Mouse (Mus musculus) heart, embryonic 11.5 days (tissue): ENCODE results near the gene Myh13. TPM values are rescaled to one million over a fixed set of nuclear protein-coding genes. Genes with fewer than 3 reads are reported as not detected.

Source experiments
- ATAC-seq: fragments of 200-750 bp; cut with Nextera tagmentation; replicated peaks from 2 replicates; pipeline ENCODE4 v1.8.0; 2017; ENCODE audit warnings: moderate library complexity; ENCODE audit not compliant: insufficient number of reproducible peaks, low FRiP score, low TSS enrichment
- H3K27ac ChIP-seq: fragments of 300-500 bp; sonication (generic); 2 replicates; pipeline ENCODE4 v1.5.1; 2014; ENCODE audit warnings: mild to moderate bottlenecking, low read depth, low read length
- H3K27me3 ChIP-seq: fragments of 300-500 bp; sonication (generic); 2 replicates; pipeline ENCODE4 v1.6.1; 2014; ENCODE audit warnings: mild to moderate bottlenecking, low read length, mixed read lengths; ENCODE audit not compliant: control insufficient read depth, insufficient read depth
- H3K36me3 ChIP-seq: fragments of 300-500 bp; sonication (generic); 2 replicates; pipeline ENCODE4 v1.6.1; 2014; ENCODE audit warnings: mild to moderate bottlenecking, low read length, moderate library complexity, mixed read lengths; ENCODE audit not compliant: control insufficient read depth, insufficient read depth
- H3K4me1 ChIP-seq: fragments of 300-500 bp; sonication (generic); 2 replicates; pipeline ENCODE4 v1.6.1; 2014; ENCODE audit warnings: low read length; ENCODE audit not compliant: control insufficient read depth, insufficient read depth
- H3K4me2 ChIP-seq: fragments of 300-500 bp; sonication (generic); 2 replicates; pipeline ENCODE4 v1.6.1; 2014; ENCODE audit warnings: mild to moderate bottlenecking, moderate library complexity
- H3K4me3 ChIP-seq: fragments of 300-500 bp; sonication (generic); 2 replicates; pipeline ENCODE4 v1.5.1; 2014; ENCODE audit warnings: low read depth, low read length
- H3K9ac ChIP-seq: fragments of 300-500 bp; sonication (generic); 2 replicates; pipeline ENCODE4 v1.6.1; 2014; ENCODE audit warnings: mild to moderate bottlenecking, low read depth, low read length, moderate library complexity
- H3K9me3 ChIP-seq: fragments of 300-500 bp; sonication (generic); replicated peaks from 2 replicates; pipeline ENCODE4 v1.6.1; 2016; ENCODE audit warnings: low read length; ENCODE audit not compliant: control insufficient read depth
- WGBS: fragments of 180-500 bp; shearing (Covaris S2); extraction: QIAGEN DNeasy Blood & Tissue Kit; methylation state at CpG from one replicate; pipeline ENCODE4 v1.1.7; 2014; ENCODE audit not compliant: insufficient replicate concordance; 5-methylcytosine and 5-hydroxymethylcytosine counted together
- polyA plus RNA-seq: library from polyadenylated mRNA; unstranded; fragments of >200 nt; fragmentation: Nextera tagmentation; extraction: Ambion mirVana; gene quantifications from 2 replicates; pipeline ENCODE4 v1.2.1, GENCODE M21; 2014

Myh13 gene
- polyA plus RNA-seq, result 0.38 TPM in 1 of 2 replicates, not detected in the other

DNA sequence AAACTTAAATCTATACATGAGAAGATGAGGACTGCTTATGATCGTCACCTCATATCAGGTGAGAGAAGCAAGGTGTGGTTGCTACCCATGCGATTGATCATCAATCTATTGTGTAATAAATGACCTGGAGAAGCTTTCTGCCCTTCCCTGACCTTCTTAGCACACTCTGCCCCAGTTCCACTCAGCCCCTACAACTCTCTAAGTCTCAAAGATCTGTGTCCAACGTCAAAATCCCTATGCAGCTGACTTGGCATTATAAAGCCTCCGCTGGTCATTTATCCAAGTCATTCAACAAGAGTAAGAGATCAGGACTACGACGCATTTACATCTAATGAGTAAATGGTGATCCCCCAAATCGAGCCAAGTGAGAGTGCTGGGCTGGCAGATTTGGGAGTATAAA is at the start of gene Myh13:
Myh13 (plus strand) TSS at position 301 of the 400 bp plus-strand sequence.
- no peak for ATAC-seq
- H3K4me2 ChIP-seq, result no peak within 1 kb of the TSS
- H3K9ac ChIP-seq, result no peak within 1 kb of the TSS
- H3K36me3 ChIP-seq, result no peaks in the 10 kb centered on the region
- WGBS, result 79% methylated on average over 7 of the region's 7 CpGs
- no peak within 1 kb of the TSS for H3K4me3 ChIP-seq
- H3K9me3 ChIP-seq, result no peaks in the 10 kb centered on the region
- no peaks in the 10 kb centered on the region for H3K27me3 ChIP-seq
- H3K27ac ChIP-seq, result no peak within 1 kb of the TSS
- no peaks in the 10 kb centered on the region for H3K4me1 ChIP-seq

DNA sequence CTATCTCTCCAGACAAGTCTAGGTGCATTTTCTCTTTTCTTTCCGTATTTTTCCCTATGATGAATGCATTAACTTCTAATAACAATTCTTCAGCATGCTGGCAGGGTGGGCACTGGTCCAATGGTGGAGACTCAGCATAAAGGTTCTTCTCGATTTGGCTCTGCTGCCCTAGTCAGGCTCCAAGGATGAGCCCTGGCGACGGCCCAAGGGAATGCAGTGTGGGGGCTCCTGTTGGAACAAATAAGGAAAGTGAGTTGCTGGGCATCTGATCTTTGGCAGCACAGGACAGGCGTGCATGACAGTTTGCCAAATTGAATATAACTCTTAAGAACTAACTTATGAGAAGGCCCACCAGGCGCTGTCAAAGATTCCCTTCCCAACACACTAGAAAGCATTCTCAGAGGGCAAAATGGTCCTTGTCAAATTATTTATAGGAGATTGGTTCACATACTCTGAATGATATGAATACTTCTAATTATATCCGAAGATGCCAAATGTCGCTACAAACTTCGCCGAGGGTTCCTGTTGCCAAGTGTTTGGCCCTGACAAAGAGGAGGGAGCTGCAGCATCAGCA is 44.8 kb upstream of the Myh13 start, which contains the start of gene Myh8:
Myh8 (plus strand) TSS at position 524 of the 574 bp plus-strand sequence.
- no peaks in the 10 kb centered on the region for H3K4me1 ChIP-seq
- 78% methylated on average over 10 of the region's 10 CpGs for WGBS
- H3K4me2 ChIP-seq, result no peak within 1 kb of the TSS
- no peaks in the 10 kb centered on the region for H3K27me3 ChIP-seq
- H3K27ac ChIP-seq, result no peak within 1 kb of the TSS
- no peak within 1 kb of the TSS for H3K4me3 ChIP-seq
- H3K9ac ChIP-seq, result no peak within 1 kb of the TSS
- no peaks in the 10 kb centered on the region for H3K9me3 ChIP-seq
- no peaks in the 10 kb centered on the region for H3K36me3 ChIP-seq
- ATAC-seq, result no peak

DNA sequence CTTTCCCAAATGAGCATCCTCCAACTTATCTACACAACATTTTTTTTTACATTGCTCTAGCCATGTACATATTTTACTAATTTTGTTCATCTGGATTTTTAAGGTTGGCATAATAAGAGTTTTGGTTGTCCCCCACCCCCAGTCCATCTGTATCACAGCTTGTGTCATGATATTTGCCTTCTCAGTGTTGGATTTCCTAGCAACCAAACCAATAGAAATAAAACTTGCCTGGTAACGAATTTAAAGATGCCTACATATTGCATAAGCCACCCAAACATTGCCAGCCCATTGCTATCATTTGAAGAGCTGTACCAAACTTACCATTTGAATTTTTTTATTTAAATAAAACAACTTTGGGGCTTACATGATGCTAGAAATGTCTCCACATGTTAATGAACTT is 28.0 kb upstream of the Myh13 start:
- Histone ChIP-seq H3K9ac (no peak overlapping the region), H3K4me2 (no peak overlapping the region), H3K4me1 (no peaks in the 10 kb centered on the region), H3K27ac (no peak overlapping the region), H3K36me3 (no peaks in the 10 kb centered on the region), H3K4me3 (no peak overlapping the region), H3K27me3 (no peaks in the 10 kb centered on the region), H3K9me3 (no peaks in the 10 kb centered on the region; the same call in 1 of the 2 replicates)
- WGBS, result 67% methylated on average over 1 of the region's 1 CpGs
- no peak for ATAC-seq

DNA sequence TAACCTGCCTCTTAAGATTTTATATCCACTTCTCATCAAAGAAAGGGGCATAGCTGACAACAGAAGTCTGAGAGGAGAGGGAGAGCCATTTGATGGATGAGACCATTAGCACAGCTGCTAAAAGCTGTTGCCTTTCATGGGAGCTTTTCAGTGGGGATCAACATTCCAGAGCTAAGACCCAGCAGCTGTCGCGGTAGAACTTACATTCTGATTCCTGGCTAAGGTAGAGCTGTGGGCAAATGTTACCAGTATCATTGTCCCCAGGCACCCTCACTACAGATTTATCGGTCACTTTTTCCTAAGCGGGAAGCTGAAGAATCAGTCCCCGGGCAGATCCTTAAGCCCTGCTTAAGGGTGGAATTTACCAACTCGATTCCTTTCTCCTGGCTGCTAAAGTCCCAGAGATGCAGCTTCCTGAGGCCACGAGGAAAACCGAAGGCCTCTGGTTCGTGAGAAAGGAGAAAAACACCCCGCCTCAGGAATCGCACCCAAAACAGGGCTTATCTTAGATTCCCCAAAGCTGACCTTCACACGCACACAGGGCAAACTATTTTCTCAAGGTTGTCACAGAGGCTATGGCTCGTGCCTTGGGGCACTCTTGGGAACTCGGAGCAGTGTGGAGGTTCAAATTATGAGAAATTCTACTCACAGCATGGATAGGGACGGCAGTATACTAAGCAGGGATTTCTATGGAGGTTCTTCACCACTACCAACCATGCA is 7.6 kb upstream of the Myh13 start:
- no peak overlapping the region for H3K27ac ChIP-seq
- ATAC-seq, result no peak
- no peak overlapping the region for H3K9ac ChIP-seq
- no peaks in the 10 kb centered on the region for H3K27me3 ChIP-seq
- no peaks in the 10 kb centered on the region for H3K36me3 ChIP-seq
- no peak overlapping the region for H3K4me2 ChIP-seq
- WGBS, result 39% methylated on average over 15 of the region's 15 CpGs
- H3K4me3 ChIP-seq, result no peak overlapping the region
- no peaks in the 10 kb centered on the region for H3K4me1 ChIP-seq
- H3K9me3 ChIP-seq, result no peaks in the 10 kb centered on the region; the same call in 1 of the 2 replicates

DNA sequence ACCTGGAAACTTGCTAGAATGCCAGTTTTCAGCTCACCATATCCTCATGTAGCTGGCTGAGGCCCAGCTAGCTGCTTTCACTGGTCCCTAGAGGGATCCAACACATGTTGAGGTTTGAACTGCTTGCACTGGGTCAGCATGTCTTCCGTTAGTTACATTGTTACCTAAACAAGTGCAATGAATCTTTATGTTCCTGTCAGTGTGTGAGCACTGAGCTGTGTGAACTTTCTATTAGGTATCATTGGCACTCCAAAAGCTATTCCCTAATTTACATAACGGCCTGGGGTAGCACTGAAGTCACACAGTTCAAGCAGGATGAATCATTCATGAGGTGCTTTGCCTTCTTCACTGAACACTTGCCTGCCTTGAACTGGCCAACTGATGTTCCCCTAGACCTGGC is 5.1 kb downstream of the Myh13 start:
- Histone ChIP-seq H3K9ac (no peak overlapping the region), H3K4me2 (no peak overlapping the region), H3K36me3 (no peaks in the 10 kb centered on the region), H3K4me3 (no peak overlapping the region), H3K27me3 (no peaks in the 10 kb centered on the region), H3K27ac (no peak overlapping the region), H3K4me1 (no peaks in the 10 kb centered on the region), H3K9me3 (no peaks in the 10 kb centered on the region)
- ATAC-seq, result no peak
- WGBS, result 66% methylated on average over 2 of the region's 2 CpGs

DNA sequence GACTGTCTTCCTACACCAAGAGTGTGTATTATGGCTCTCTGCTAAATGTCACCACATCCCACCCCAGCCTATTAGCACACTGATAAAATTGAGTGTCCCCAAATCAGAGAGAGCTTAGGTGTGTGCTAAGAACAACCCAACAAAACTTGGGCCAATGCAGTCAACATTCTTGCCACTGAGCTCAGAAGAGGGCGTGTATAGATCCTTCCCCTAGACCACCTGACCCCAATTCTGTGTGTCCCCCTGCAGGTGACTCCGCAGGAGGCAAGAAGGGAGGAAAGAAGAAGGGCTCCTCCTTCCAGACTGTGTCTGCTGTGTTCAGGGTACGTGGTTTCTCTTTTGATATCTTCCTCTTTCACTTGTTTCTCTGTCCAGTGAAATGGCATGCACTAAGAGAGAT is 23.1 kb downstream of the Myh13 start:
- no peak overlapping the region for H3K4me2 ChIP-seq
- H3K4me3 ChIP-seq, result no peak overlapping the region
- H3K4me1 ChIP-seq, result no peaks in the 10 kb centered on the region
- WGBS, result 63% methylated on average over 3 of the region's 3 CpGs
- H3K27me3 ChIP-seq, result peaks cover 3% of the 10 kb centered on the region; the same call in 1 of the 2 replicates
- no peak overlapping the region for H3K27ac ChIP-seq
- no peak overlapping the region for H3K9ac ChIP-seq
- no peaks in the 10 kb centered on the region for H3K36me3 ChIP-seq
- no peaks in the 10 kb centered on the region for H3K9me3 ChIP-seq
- ATAC-seq, result no peak

DNA sequence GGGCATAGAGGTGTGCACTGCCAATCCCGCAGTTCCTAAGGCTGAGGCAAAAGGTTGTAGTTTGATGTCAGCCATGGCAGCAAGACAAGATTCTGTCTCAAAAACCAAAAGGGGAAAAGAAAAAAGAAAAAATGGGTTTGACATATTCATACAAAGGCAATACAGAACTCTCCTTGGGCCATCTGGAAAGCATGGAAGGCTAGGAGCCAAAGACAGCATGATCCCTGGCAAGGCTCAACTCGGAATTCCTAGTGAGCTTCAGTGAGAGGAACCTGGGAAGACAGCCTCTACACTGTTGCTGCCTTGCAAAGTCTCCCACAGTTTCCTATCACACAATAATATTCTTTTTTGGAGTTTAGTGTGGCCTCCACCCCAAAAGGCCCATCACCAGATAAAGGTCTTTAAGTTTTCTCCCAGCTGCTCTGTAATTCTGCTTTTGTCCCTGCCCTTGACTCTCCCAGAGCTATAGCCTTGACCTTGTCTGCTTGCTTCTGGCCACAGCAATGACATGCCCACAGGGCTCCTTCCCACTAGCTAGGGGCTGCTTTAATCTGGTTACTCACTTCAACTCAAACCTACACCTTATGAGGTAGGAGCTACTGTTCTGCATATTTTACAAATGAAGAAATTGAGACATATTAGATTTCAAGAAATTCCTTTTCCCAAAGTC is 23.9 kb downstream of the Myh13 start:
- WGBS, result 61% methylated on average over 2 of the region's 2 CpGs
- Histone ChIP-seq H3K9ac (no peak overlapping the region), H3K36me3 (no peaks in the 10 kb centered on the region), H3K4me1 (no peaks in the 10 kb centered on the region), H3K27me3 (peaks cover 3% of the 10 kb centered on the region; the same call in 1 of the 2 replicates), H3K9me3 (no peaks in the 10 kb centered on the region), H3K27ac (no peak overlapping the region), H3K4me3 (no peak overlapping the region), H3K4me2 (no peak overlapping the region)
- ATAC-seq, result no peak

DNA sequence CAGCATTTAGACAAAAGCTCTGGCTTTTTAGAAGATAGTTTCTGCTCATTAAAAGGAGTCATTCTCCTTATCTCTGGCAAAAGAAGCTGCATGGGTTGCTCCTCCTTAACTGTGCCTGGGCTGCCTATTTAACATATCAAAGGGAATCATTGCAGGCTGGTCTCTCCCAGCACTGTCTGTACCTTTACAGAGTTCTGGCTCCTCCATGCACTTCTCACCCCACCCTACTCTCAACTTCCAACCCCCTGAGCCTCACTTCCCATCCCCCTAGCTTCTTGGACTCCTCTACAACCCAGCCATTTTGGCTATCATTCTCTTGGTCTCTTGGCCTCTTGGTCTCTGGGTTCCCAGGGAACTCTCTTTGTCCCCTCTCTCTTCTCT is 24.4 kb downstream of the Myh13 start:
- no peak overlapping the region for H3K9ac ChIP-seq
- ATAC-seq, result no peak
- no peak overlapping the region for H3K4me2 ChIP-seq
- H3K27me3 ChIP-seq, result peaks cover 3% of the 10 kb centered on the region; the same call in 1 of the 2 replicates
- no peak overlapping the region for H3K4me3 ChIP-seq
- H3K4me1 ChIP-seq, result no peaks in the 10 kb centered on the region
- no peaks in the 10 kb centered on the region for H3K36me3 ChIP-seq
- H3K9me3 ChIP-seq, result no peaks in the 10 kb centered on the region
- H3K27ac ChIP-seq, result no peak overlapping the region
